Mouse (Mus musculus) G1E (cell line): Measurements from ENCODE around the gene Cdc42ep1. TPM values are rescaled to one million over a fixed set of nuclear protein-coding genes. Genes with fewer than 3 reads are reported as not detected.

Experiments
- ATAC-seq: 2 replicates; pipeline ENCODE4 v1.8.0; 2016; ENCODE audit warnings: mild to moderate bottlenecking; ENCODE audit not compliant: insufficient number of reproducible peaks, poor library complexity, low FRiP score, severe bottlenecking; ENCODE audit errors: extremely low read depth
- DNase-seq: peaks from one replicate; pipeline ENCODE4 v3.0.0; 2012; ENCODE audit warnings: low spot score
- H3K27me3 ChIP-seq: 2 replicates; pipeline ENCODE4 v1.6.1; 2012; ENCODE audit warnings: mild to moderate bottlenecking, low read length, inconsistent platforms; ENCODE audit not compliant: insufficient read depth
- H3K36me3 ChIP-seq: replicated peaks from 2 replicates; pipeline ENCODE3; 2012; ENCODE audit warnings: mild to moderate bottlenecking, inconsistent platforms
- H3K4me1 ChIP-seq: 2 replicates; pipeline ENCODE4 v1.6.1; 2012; ENCODE audit warnings: low read depth, low read length, inconsistent platforms, mixed read lengths; ENCODE audit not compliant: insufficient read depth
- H3K4me3 ChIP-seq: 2 replicates; pipeline ENCODE4 v1.5.1; 2012; ENCODE audit warnings: low read depth, mild to moderate bottlenecking, inconsistent platforms, low read length, moderate library complexity, mixed read lengths
- H3K9me3 ChIP-seq: replicated peaks from 2 replicates; pipeline ENCODE4 v1.6.1; 2012; ENCODE audit warnings: inconsistent platforms
- CTCF ChIP-seq: IDR thresholded peaks from 2 replicates; pipeline ENCODE4 v1.5.1; 2012; ENCODE audit warnings: low read depth, low read length, inconsistent platforms, mixed read lengths
- GATA1 ChIP-seq: IDR thresholded peaks from 2 replicates; pipeline ENCODE4 v1.6.1; 2012; ENCODE audit warnings: borderline replicate concordance, low read length, inconsistent platforms, mixed read lengths
- GATA2 ChIP-seq: IDR thresholded peaks from 2 replicates; pipeline ENCODE4 v1.6.1; 2012; ENCODE audit warnings: low read depth, low read length, inconsistent platforms, borderline replicate concordance
- POLR2AphosphoS5 ChIP-seq: IDR thresholded peaks from 2 replicates; pipeline ENCODE4 v1.6.1; 2012; ENCODE audit warnings: low read depth, low read length, inconsistent platforms; ENCODE audit not compliant: insufficient replicate concordance
- TAL1 ChIP-seq: conservative IDR thresholded peaks from 2 replicates; pipeline ENCODE4 v1.6.1; 2012; ENCODE audit warnings: low read depth, low read length, inconsistent platforms, mixed read lengths
- polyA plus RNA-seq: library from polyadenylated mRNA; stranded (reverse); fragments of >175 nt; gene quantifications from 2 replicates; pipeline ENCODE4 v1.2.3, GENCODE M21; 2012
- total RNA-seq, 2 experiments: library from RNA; stranded (forward) in 1 of 2; stranded (reverse) in 1 of 2; fragments of 200-1000 nt in 1 of 2; fragments of >200 nt in 1 of 2; fragmentation: Nextera tagmentation in 1 of 2; gene quantifications; 2 replicates each; pipeline ENCODE4 v1.2.3; 2014 to 2017

The Cdc42ep1 gene
- total and polyA plus RNA-seq, 3 experiments: 0.11 TPM; not detected in 2

DNA sequence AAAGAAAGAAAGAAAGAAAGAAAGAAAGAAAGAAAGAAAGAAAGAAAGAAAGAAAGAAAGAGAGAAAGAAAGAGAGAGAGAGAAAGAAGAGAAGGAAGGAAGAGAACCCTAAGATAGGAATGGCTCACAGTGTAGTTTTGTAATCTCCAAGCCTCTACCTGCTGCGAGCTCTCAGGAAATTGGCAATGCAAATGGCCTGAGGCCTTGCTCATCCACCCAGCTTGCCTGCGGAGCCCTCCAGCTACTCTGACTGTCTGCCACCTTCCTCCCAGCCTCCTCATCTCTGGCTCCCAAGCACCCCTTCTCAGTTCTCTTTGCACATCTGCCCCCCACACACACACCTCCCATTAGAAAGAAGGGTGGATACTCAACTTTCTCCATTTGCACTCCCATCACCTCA lies 33.4 kb upstream of the Cdc42ep1 start:
- no peak for TF ChIP-seq CTCF
- no peak for TF ChIP-seq POLR2AphosphoS5
- no peak for TF ChIP-seq GATA2
- TF ChIP-seq TAL1: no peak
- TF ChIP-seq GATA1: no peak
- ATAC-seq: no peak
- Histone ChIP-seq H3K9me3 (no peaks in the 10 kb centered on the region), H3K4me3 (no peak overlapping the region), H3K36me3 (no peaks in the 10 kb centered on the region), H3K27me3 (peaks cover 13% of the 10 kb centered on the region; the same call in 1 of the 2 replicates), H3K4me1 (no peaks in the 10 kb centered on the region)
- DNase-seq: no peak

DNA sequence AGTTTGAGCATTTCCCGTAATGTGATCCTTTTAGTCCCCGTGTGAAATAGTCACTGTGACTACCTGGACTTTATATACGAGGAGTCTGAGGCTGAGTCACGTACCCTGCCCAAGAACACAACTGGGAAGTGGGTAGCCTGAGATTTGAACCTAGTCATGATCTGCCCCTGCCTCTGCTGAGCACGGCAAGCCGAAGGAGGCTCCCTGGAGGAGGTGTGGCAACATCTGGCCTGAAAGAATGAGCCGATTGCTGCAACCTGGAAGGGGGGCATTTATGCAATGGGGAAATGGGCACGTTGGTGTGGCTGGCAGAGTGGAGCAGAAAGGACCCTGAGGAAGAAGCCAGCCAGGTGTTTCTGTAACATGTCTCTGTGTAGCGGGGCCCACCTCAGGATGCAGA lies 32.7 kb upstream of the Cdc42ep1 start:
- Histone ChIP-seq H3K36me3 (no peaks in the 10 kb centered on the region), H3K9me3 (no peaks in the 10 kb centered on the region), H3K4me3 (no peak overlapping the region), H3K4me1 (no peaks in the 10 kb centered on the region), H3K27me3 (peaks cover 12% of the 10 kb centered on the region; the same call in 1 of the 2 replicates)
- ATAC-seq: no peak
- TF ChIP-seq GATA1 (no peak), GATA2 (no peak), POLR2AphosphoS5 (no peak), TAL1 (no peak), CTCF (no peak)
- no peak for DNase-seq

GRCm38 (mm10) chr15:78810146-78810545 lies 32.3 kb upstream of the Cdc42ep1 start:
- H3K9me3 ChIP-seq: no peaks in the 10 kb centered on the region
- no peak for TF ChIP-seq TAL1
- H3K4me1 ChIP-seq: no peaks in the 10 kb centered on the region
- no peaks in the 10 kb centered on the region for H3K36me3 ChIP-seq
- no peak for ATAC-seq
- no peak overlapping the region for H3K4me3 ChIP-seq
- no peak for DNase-seq
- peaks cover 12% of the 10 kb centered on the region; the same call in 1 of the 2 replicates for H3K27me3 ChIP-seq

DNA sequence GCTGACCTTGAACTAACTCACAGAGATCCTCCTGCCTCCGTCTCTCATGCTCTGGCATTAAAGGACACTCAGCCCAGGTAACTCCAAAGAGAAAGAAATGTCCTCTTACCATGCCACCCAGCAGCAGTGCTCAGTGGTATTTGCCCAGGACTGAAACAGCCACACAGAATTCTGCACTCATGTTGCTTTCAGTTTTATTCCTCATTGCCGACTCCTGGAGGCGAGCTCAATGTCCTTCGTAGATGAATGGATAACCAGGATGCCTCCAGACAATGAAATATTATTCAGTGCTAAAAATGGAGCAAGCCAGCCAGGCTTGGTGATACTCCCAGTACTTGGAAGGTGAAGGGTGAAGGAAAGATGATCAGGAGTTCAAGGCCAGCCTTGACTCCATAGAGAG lies 28.8 kb upstream of the Cdc42ep1 start:
- Histone ChIP-seq H3K4me3 (no peak overlapping the region), H3K27me3 (0 out of 2 replicates have a peak, but pooled peaks cover 5% of the 10 kb centered on the region), H3K9me3 (no peaks in the 10 kb centered on the region), H3K36me3 (no peaks in the 10 kb centered on the region), H3K4me1 (no peaks in the 10 kb centered on the region)
- ATAC-seq: no peak
- no peak for DNase-seq
- TF ChIP-seq GATA1 (no peak), TAL1 (no peak), CTCF (no peak), GATA2 (no peak), POLR2AphosphoS5 (no peak)

DNA sequence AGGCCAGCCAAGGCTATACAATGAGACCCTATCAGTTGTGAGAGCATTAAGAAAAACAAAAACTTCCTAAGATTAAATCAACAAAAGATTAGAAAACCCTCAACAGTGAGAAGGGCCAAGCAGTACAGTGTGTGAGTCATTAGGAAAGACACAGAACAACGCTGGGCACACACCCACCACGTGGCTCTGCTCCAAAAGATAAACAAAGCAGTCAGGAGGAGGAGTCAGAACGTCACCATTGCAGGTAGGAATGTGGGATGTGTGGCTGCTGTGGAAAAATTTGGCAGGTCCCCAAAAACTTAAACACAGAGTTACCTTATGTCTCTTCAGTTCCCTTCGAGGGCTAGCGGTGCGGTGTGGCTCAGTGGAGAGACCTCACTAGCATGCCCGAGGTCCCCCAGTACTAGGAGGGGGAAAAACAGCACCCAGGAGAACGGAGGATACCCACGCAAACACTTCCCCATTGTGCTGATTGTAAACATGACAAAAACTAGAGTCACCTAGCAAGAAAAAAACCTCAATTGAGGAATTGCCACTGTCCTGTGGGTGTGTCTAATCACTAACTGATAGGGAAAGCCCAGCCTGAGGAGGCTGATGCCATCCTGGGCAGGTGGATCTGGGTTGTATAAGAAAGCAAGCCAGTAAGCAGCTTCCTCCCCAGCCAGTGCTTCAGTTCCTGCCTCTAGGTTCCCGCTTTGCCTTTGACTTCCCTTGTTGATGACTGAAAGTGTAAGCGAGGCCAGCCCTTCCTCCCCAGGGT lies 26.9 kb upstream of the Cdc42ep1 start:
- Histone ChIP-seq H3K9me3 (no peaks in the 10 kb centered on the region), H3K27me3 (peaks cover under 1% of the 10 kb centered on the region; the same call in 1 of the 2 replicates), H3K4me1 (no peaks in the 10 kb centered on the region), H3K36me3 (no peaks in the 10 kb centered on the region), H3K4me3 (no peak overlapping the region)
- TF ChIP-seq TAL1 (no peak), CTCF (no peak), GATA1 (no peak), GATA2 (no peak), POLR2AphosphoS5 (no peak)
- no peak for ATAC-seq
- DNase-seq: no peak

DNA sequence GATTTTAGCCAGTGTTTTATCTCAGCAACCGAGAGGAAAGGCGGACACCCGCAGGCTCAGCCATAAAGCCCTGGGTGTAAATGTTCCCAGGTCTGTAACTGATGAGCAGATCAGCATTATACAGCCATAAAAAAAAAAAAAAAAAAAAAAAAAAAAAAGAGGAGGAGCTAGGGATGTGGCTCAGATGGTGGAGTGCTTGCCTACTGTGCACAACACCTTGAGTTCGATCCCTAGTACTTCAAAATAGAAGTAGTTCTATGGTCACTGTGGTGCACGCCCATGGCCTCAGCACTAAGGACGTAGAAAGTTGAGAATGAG lies 26.4 kb upstream of the Cdc42ep1 start:
- DNase-seq (no peak), ATAC-seq (no peak)
- Histone ChIP-seq H3K9me3 (no peaks in the 10 kb centered on the region), H3K36me3 (no peaks in the 10 kb centered on the region), H3K27me3 (no peaks in the 10 kb centered on the region; the same call in 1 of the 2 replicates), H3K4me3 (no peak overlapping the region), H3K4me1 (no peaks in the 10 kb centered on the region)
- TF ChIP-seq POLR2AphosphoS5: no peak
- no peak for TF ChIP-seq CTCF
- TF ChIP-seq GATA1: no peak
- TF ChIP-seq TAL1: no peak
- no peak for TF ChIP-seq GATA2
